Mouse (Mus musculus) spleen, adult 2 months (tissue): ENCODE measurements around the gene Nrxn3. TPM values are rescaled to one million over a fixed set of nuclear protein-coding genes. Genes with fewer than 3 reads are reported as not detected.

Experiments
- DNase-seq, 2 experiments: peaks; one replicate each; pipeline versions ENCODE4 v3.0.0 to v3.0.0-alpha.2; 2012 to 2021; ENCODE audit warnings: low spot score in 2 of 2, low read depth in 1 of 2
- H3K27ac ChIP-seq: fragments of 200-500 bp; 2 replicates; pipeline ENCODE4 v1.5.1; 2012; ENCODE audit warnings: low read length, inconsistent platforms; ENCODE audit not compliant: insufficient read depth
- H3K27me3 ChIP-seq: fragments of 200-500 bp; 2 replicates; pipeline ENCODE4 v1.6.1; 2012; ENCODE audit warnings: mild to moderate bottlenecking, moderate library complexity, low read length, inconsistent platforms; ENCODE audit not compliant: control insufficient read depth, insufficient read depth
- H3K36me3 ChIP-seq: fragments of 200-500 bp; 2 replicates; pipeline ENCODE4 v1.6.1; 2012; ENCODE audit warnings: mild to moderate bottlenecking, low read length, inconsistent platforms; ENCODE audit not compliant: control insufficient read depth, insufficient read depth
- H3K4me1 ChIP-seq: fragments of 200-500 bp; 2 replicates; pipeline ENCODE4 v1.6.1; 2011; ENCODE audit warnings: inconsistent platforms; ENCODE audit not compliant: control insufficient read depth, insufficient read depth, insufficient read length
- H3K4me3 ChIP-seq: fragments of 200-500 bp; 2 replicates; pipeline ENCODE4 v1.5.1; 2011; ENCODE audit warnings: mild to moderate bottlenecking, inconsistent platforms; ENCODE audit not compliant: insufficient read depth, insufficient read length; ENCODE audit errors: extremely low read depth
- CTCF ChIP-seq: fragments of 200-500 bp; IDR thresholded peaks from 2 replicates; pipeline ENCODE4 v1.5.1; 2011; ENCODE audit warnings: mild to moderate bottlenecking, inconsistent platforms; ENCODE audit not compliant: insufficient read depth, insufficient read length, insufficient replicate concordance; ENCODE audit errors: extremely low read depth
- POLR2A ChIP-seq: fragments of 200-500 bp; IDR thresholded peaks from 2 replicates; pipeline ENCODE4 v1.6.1; 2011; ENCODE audit warnings: low read depth, low read length, inconsistent platforms
- WGBS: fragments of 180-500 bp; shearing (Covaris S2); methylation state at CpG from one replicate; pipeline ENCODE4 v1.1.7; 2018; 5-methylcytosine and 5-hydroxymethylcytosine counted together
- polyA plus RNA-seq: library from polyadenylated mRNA; depleted of rRNA; stranded (reverse); fragments of >200 nt; gene quantifications from 2 replicates; pipeline ENCODE4 v1.2.3, GENCODE M21; 2012

Gene Nrxn3
- polyA plus RNA-seq, 1 experiment, result not detected

- no peak for DNase-seq
- Histone ChIP-seq H3K4me3 (no peak overlapping the region), H3K27ac (no peak overlapping the region), H3K4me1 (no peaks in the 10 kb centered on the region), H3K36me3 (no peaks in the 10 kb centered on the region), H3K27me3 (no peaks in the 10 kb centered on the region)
- TF ChIP-seq CTCF (no peak), POLR2A (no peak)
- WGBS, result 84% methylated on average over 10 of the region's 10 CpGs
Observed at GRCm38 (mm10) chr12:89198764-89199525, 476.3 kb downstream of the Nrxn3 start.

- WGBS, result 32% methylated on average over 2 of the region's 2 CpGs
- TF ChIP-seq POLR2A, result no peak
- no peak for TF ChIP-seq CTCF
- no peaks in the 10 kb centered on the region for H3K4me1 ChIP-seq
- no peak for DNase-seq
- no peak overlapping the region for H3K27ac ChIP-seq
- H3K4me3 ChIP-seq, result no peak overlapping the region
- no peaks in the 10 kb centered on the region for H3K27me3 ChIP-seq
- no peaks in the 10 kb centered on the region for H3K36me3 ChIP-seq
Observed at GRCm38 (mm10) chr12:89211608-89212007, 488.9 kb downstream of the Nrxn3 start.

GRCm38 (mm10) chr12:89239826-89240225 is 517.1 kb downstream of the Nrxn3 start:
- no peak for TF ChIP-seq POLR2A
- no peaks in the 10 kb centered on the region for H3K4me1 ChIP-seq
- H3K36me3 ChIP-seq, result no peaks in the 10 kb centered on the region
- no peak overlapping the region for H3K27ac ChIP-seq
- DNase-seq, result no peak
- no peak overlapping the region for H3K4me3 ChIP-seq
- WGBS, result 25% methylated on average over 1 of the region's 1 CpGs
- no peaks in the 10 kb centered on the region for H3K27me3 ChIP-seq

GRCm38 (mm10) chr12:89241554-89241953 is 518.9 kb downstream of the Nrxn3 start:
- TF ChIP-seq POLR2A (no peak), CTCF (no peak)
- Histone ChIP-seq H3K36me3 (no peaks in the 10 kb centered on the region), H3K4me3 (no peak overlapping the region), H3K27me3 (no peaks in the 10 kb centered on the region), H3K27ac (no peak overlapping the region), H3K4me1 (no peaks in the 10 kb centered on the region)
- no peak for DNase-seq

GRCm38 (mm10) chr12:89242476-89242875 is 519.8 kb downstream of the Nrxn3 start:
- DNase-seq, result no peak
- WGBS, result 30% methylated on average over 1 of the region's 1 CpGs
- H3K36me3 ChIP-seq, result no peaks in the 10 kb centered on the region
- H3K4me3 ChIP-seq, result no peak overlapping the region
- H3K27me3 ChIP-seq, result no peaks in the 10 kb centered on the region
- TF ChIP-seq CTCF (no peak), POLR2A (no peak)
- H3K27ac ChIP-seq, result no peak overlapping the region
- no peaks in the 10 kb centered on the region for H3K4me1 ChIP-seq

- Histone ChIP-seq H3K36me3 (no peaks in the 10 kb centered on the region), H3K4me3 (no peak overlapping the region), H3K27ac (no peak overlapping the region), H3K27me3 (no peaks in the 10 kb centered on the region), H3K4me1 (no peaks in the 10 kb centered on the region)
- 72% methylated on average over 4 of the region's 4 CpGs for WGBS
- no peak for TF ChIP-seq POLR2A
- TF ChIP-seq CTCF, result no peak
- no peak for DNase-seq
Observed at GRCm38 (mm10) chr12:89255275-89255892, 532.7 kb downstream of the Nrxn3 start.

GRCm38 (mm10) chr12:89258879-89259278 is 536.2 kb downstream of the Nrxn3 start:
- Histone ChIP-seq H3K4me1 (no peaks in the 10 kb centered on the region), H3K27ac (no peak overlapping the region), H3K4me3 (no peak overlapping the region), H3K36me3 (no peaks in the 10 kb centered on the region), H3K27me3 (no peaks in the 10 kb centered on the region)
- DNase-seq, result no peak
- TF ChIP-seq CTCF, result no peak
- no peak for TF ChIP-seq POLR2A
- WGBS, result 89% methylated on average over 3 of the region's 3 CpGs
